Mouse (Mus musculus) ovary, postnatal 14 days (tissue): ENCODE results near the gene Pla2g4f.

ENCODE experiments used
- DNase-seq: peaks from one replicate; pipeline ENCODE4 v3.0.0; 2022; ENCODE audit warnings: low spot score

The Pla2g4f gene

DNA sequence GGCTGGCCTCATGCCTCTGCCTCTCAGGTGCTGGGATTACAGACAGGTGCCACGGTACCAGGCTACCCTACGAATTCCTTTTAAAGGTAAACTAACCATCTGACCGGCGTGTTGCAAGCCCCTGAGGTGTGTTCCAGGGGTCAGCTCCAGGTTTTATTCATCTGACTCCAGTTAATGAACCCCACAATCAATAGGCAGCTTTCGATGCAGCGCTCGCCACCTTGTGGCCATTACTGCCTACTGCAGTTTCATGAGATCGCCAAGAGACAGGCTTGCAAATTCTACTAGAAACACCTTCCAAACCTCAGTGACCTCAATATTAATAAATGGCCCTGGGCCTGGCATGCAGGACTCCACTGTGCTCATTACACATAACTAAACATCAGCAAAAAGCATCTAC is 34.0 kb downstream of the Pla2g4f start:
- DNase-seq, result peak; percentile 35

DNA sequence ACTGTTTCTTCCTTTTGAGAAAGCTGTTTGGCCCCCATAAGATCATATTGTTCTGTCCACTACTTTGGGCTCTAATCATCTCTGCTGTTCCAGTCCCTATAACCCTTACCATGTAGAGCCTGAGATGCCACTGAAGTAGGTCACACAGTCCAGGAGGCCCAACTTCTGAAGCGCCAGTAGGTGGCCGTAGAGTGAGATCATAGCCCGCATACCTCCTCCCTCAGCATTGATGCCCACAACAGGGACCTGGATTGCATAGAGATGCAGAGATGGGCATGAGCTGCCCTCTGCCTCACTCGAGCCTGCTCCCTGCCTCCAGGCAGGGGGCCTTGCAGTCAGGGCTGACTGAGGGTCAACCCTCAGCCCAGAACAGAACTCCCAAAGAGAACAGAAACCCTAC is 37.0 kb downstream of the Pla2g4f start:
- DNase-seq, result no peak

DNA sequence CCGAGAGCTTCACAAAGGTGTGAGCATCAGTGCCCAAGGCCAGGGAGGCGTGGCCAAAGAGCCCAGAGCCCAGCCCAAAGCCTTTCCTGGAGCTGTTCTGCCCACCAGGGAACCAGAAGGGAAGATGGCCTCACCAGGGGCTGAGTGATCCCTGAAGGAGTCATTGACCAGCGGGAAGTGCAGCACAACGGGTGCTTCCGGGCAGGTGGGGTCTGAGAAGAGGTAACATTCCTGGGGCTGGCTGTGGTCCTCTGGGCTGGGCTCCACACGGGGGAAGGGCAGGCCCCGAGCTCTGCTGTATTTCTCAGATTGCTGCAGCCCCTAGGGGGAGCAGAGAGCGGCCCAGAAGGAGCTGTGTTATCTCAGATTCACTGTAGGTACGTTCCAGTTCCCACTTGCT is 45.3 kb downstream of the Pla2g4f start:
- no peak for DNase-seq

DNA sequence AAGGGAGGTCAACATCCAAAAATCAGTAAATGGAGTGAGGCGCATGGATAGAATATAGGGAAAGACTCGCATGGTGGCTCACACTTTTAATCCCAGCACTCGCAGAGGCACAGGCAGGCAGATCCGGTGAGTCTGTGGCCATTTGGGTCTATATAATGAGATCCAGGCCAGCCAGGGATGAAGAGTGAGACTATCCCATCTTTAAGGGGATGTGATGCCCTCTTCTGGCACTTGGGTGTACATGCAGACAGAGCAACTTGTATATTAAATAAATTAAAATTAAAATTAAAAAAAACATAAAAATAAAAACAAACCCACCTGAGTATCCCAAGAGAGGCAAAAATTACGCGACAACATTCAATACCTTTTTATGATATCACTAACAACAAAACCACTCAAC is 48.4 kb downstream of the Pla2g4f start:
- no peak for DNase-seq

DNA sequence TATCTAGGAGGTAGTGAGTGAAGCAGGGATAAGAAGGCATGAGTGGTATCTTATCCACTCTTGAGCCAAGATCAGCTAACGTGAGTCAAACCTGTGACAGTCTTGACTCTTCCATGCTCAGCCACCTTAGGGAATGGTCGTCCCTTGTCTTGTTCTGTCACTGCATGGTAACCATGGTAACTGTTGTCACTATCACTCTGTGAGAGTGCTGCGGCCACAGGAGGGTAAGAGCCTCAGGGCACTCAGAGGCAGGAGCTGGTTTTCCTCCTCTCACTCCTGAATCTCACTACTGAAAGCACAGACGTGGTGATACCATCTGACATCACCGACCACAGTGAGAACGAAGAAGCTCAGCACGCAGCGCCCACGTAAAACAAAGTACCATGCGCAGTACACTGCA is 49.1 kb downstream of the Pla2g4f start:
- no peak for DNase-seq

DNA sequence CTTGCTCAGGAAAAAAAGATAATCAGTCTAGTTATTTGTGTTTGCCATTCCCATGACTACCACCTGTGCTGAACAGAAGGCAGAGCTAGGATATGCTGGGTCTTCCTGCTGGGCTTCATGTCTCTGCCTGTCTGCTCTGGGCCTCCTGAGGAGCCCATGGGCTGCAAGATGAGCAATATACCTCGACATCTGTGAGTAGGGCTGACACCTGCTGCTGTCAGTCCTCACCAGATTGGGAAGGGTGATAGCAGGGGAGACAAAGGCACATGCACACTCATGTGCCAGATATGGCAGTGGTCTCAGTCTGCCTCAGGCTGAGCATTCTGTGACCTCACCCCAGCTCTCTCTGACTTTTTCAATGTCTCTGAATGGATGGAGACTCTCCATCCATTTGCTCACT is 51.1 kb downstream of the Pla2g4f start:
- DNase-seq, result no peak

DNA sequence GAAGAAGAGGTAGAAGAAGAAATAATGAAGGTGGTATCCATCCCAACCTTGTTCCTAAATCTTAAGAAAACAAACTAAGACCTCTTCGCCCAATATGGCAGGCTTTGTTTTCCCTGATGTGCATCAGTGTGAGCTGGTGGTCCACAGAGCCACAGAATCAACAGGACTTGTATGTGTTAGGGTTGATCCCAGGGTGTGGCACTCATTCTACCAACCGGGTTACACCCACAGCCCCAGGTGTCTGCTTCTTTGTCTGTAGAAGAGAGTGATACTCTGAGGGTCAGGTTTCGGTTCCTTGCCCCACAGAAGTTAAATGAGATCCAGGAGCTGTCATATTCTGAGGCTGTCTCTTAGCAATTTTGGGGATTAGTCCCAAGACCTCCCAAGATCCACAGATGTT is 52.6 kb downstream of the Pla2g4f start:
- no peak for DNase-seq

DNA sequence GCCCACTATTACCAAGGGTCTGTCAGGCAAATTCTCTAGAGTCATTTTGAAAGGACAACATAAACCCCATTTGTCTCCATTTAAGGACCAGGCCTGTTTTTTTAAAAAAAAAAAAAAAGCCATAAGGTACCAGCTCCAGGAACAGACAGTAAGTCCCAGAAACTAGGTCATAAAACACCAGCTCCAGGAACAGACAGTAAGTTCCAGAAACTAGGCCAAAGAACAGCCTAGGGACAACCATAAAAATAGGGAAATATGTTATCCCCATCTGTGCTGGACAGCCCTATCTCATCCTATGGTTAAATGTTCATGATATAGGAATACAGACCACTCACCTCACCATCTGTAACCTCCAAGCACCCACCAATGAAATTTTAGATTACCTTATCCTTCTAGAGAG is 57.7 kb downstream of the Pla2g4f start:
- DNase-seq, result no peak

DNA sequence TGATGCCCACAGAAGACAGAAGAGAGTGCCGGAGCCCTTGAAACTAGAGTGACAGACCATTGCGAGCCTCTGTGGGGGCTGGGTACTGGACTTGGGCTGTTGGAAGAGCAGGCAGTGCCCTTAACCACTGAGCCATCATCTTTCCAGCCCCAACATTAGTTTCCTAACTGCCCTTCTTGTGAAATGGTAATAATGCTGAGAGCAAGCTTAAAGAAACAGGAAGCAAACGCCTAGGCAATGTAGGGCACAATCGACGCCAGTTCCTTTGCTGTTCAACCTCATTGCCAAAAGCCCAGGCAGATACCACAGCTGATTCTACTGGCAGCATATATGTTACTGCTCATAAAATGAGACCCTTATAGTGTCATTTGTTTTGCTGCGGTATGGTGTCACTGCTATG is 61.3 kb downstream of the Pla2g4f start:
- no peak for DNase-seq
